Mouse (Mus musculus) liver, adult 2 months (tissue): ENCODE results near the gene Ccdc88c. TPM values are rescaled to one million over a fixed set of nuclear protein-coding genes. Genes with fewer than 3 reads are reported as not detected.

Experiments
- DNase-seq: peaks from one replicate; pipeline ENCODE4 v3.0.0-alpha.2; 2011; ENCODE audit warnings: low read depth, low spot score; ENCODE audit errors: extremely low read depth
- H3K27ac ChIP-seq: fragments of 200-500 bp; replicated peaks from 2 replicates; pipeline ENCODE4 v1.5.1; 2012; ENCODE audit warnings: low read depth, mild to moderate bottlenecking, control low read depth, inconsistent platforms, low read length; ENCODE audit not compliant: insufficient read depth
- H3K27me3 ChIP-seq: fragments of 200-500 bp; 2 replicates; pipeline ENCODE4 v1.6.1; 2012; ENCODE audit warnings: mild to moderate bottlenecking, moderate library complexity, low read length, inconsistent platforms; ENCODE audit not compliant: control insufficient read depth, insufficient read depth
- H3K36me3 ChIP-seq: fragments of 200-500 bp; 2 replicates; pipeline ENCODE4 v1.6.1; 2012; ENCODE audit warnings: low read length, inconsistent platforms; ENCODE audit not compliant: control insufficient read depth, insufficient read depth
- H3K4me1 ChIP-seq: fragments of 200-500 bp; 2 replicates; pipeline ENCODE4 v1.6.1; 2011; ENCODE audit warnings: low read length; ENCODE audit not compliant: control insufficient read depth, insufficient read depth
- H3K4me3 ChIP-seq: fragments of 200-500 bp; 2 replicates; pipeline ENCODE4 v1.5.1; 2011; ENCODE audit warnings: low read depth, mild to moderate bottlenecking, control low read depth, low read length, moderate library complexity; ENCODE audit not compliant: insufficient read depth
- H3K79me2 ChIP-seq: fragments of 200-500 bp; 2 replicates; pipeline ENCODE4 v1.6.1; 2012; ENCODE audit warnings: inconsistent platforms, mild to moderate bottlenecking, low read length, moderate library complexity; ENCODE audit not compliant: control insufficient read depth, insufficient read depth
- H3K9ac ChIP-seq: fragments of 200-500 bp; 2 replicates; pipeline ENCODE4 v1.6.1; 2012; ENCODE audit warnings: low read depth, mild to moderate bottlenecking, control low read depth, inconsistent platforms, low read length
- CTCF ChIP-seq: fragments of 200-500 bp; IDR thresholded peaks from 2 replicates; pipeline ENCODE4 v1.5.1; 2011; ENCODE audit warnings: low read depth, low read length, control low read depth
- POLR2A ChIP-seq: fragments of 200-500 bp; IDR thresholded peaks from 2 replicates; pipeline ENCODE4 v1.6.1; 2011; ENCODE audit warnings: low read length, control low read depth; ENCODE audit not compliant: insufficient read depth; ENCODE audit errors: extremely low read depth
- WGBS: fragments of 180-500 bp; shearing (Covaris S2); methylation state at CpG from one replicate; pipeline ENCODE4 v1.1.7; 2018; 5-methylcytosine and 5-hydroxymethylcytosine counted together
- polyA plus RNA-seq: library from polyadenylated mRNA; depleted of rRNA; stranded (reverse); fragments of >200 nt; gene quantifications from 2 replicates; pipeline ENCODE4 v1.2.3, GENCODE M21; 2012
- total RNA-seq: library from RNA; depleted of rRNA; stranded (reverse); fragments of >200 nt; gene quantifications from 2 replicates; pipeline ENCODE4 v1.2.3, GENCODE M21; 2014

Ccdc88c gene
- total and polyA plus RNA-seq, 2 experiments = 1.1 to 1.3 TPM

- 60% methylated on average over 6 of the region's 6 CpGs for WGBS
- Histone ChIP-seq H3K36me3 (no peaks in the 10 kb centered on the region), H3K27ac (no peak overlapping the region), H3K4me1 (no peaks in the 10 kb centered on the region), H3K9ac (no peak overlapping the region), H3K4me3 (no peak overlapping the region), H3K79me2 (no peaks in the 10 kb centered on the region), H3K27me3 (peaks cover 11% of the 10 kb centered on the region)
- TF ChIP-seq CTCF (no peak), POLR2A (no peak)
- DNase-seq = no peak
These were observed 127.5 kb downstream of the Ccdc88c start for GRCm38 (mm10) chr12:100901386-100901785.

GRCm38 (mm10) chr12:100900901-100901300 is 128.0 kb downstream of the Ccdc88c start:
- H3K4me1 ChIP-seq = no peaks in the 10 kb centered on the region
- no peak for DNase-seq
- TF ChIP-seq POLR2A (no peak), CTCF (no peak)
- H3K36me3 ChIP-seq = no peaks in the 10 kb centered on the region
- H3K27me3 ChIP-seq = peaks cover 11% of the 10 kb centered on the region
- H3K9ac ChIP-seq = no peak overlapping the region
- H3K27ac ChIP-seq = no peak overlapping the region
- WGBS = 70% methylated on average over 6 of the region's 6 CpGs
- no peaks in the 10 kb centered on the region for H3K79me2 ChIP-seq
- H3K4me3 ChIP-seq = no peak overlapping the region

- no peak overlapping the region for H3K27ac ChIP-seq
- TF ChIP-seq CTCF (no peak), POLR2A (no peak)
- H3K79me2 ChIP-seq = no peaks in the 10 kb centered on the region
- DNase-seq = no peak
- peaks cover 11% of the 10 kb centered on the region for H3K27me3 ChIP-seq
- H3K4me1 ChIP-seq = no peaks in the 10 kb centered on the region
- 3% methylated on average over 30 of the region's 30 CpGs for WGBS
- no peaks in the 10 kb centered on the region for H3K36me3 ChIP-seq
- peak overlapping the region; percentile 37; the same call in 1 of the 2 replicates for H3K4me3 ChIP-seq
- no peak overlapping the region for H3K9ac ChIP-seq
These were observed 129.7 kb downstream of the Ccdc88c start for GRCm38 (mm10) chr12:100899111-100899640.

- no peaks in the 10 kb centered on the region for H3K4me1 ChIP-seq
- peaks cover 11% of the 10 kb centered on the region for H3K27me3 ChIP-seq
- no peaks in the 10 kb centered on the region for H3K79me2 ChIP-seq
- H3K4me3 ChIP-seq = no peak overlapping the region
- no peak overlapping the region for H3K27ac ChIP-seq
- 53% methylated on average over 12 of the region's 12 CpGs for WGBS
- H3K9ac ChIP-seq = no peak overlapping the region
- DNase-seq = no peak
- TF ChIP-seq CTCF = no peak
- TF ChIP-seq POLR2A = no peak
- no peaks in the 10 kb centered on the region for H3K36me3 ChIP-seq
These were observed 130.9 kb downstream of the Ccdc88c start for GRCm38 (mm10) chr12:100897736-100898650.

- TF ChIP-seq POLR2A = no peak
- TF ChIP-seq CTCF = no peak
- no peak for DNase-seq
- Histone ChIP-seq H3K27ac (no peak overlapping the region), H3K27me3 (peaks cover 11% of the 10 kb centered on the region), H3K36me3 (no peaks in the 10 kb centered on the region), H3K4me3 (no peak overlapping the region), H3K4me1 (no peaks in the 10 kb centered on the region), H3K9ac (no peak overlapping the region), H3K79me2 (no peaks in the 10 kb centered on the region)
- 40% methylated on average over 3 of the region's 3 CpGs for WGBS
These were observed 132.2 kb downstream of the Ccdc88c start for GRCm38 (mm10) chr12:100896661-100897060.

- no peaks in the 10 kb centered on the region for H3K36me3 ChIP-seq
- H3K27ac ChIP-seq = no peak overlapping the region
- H3K9ac ChIP-seq = no peak overlapping the region
- H3K4me3 ChIP-seq = no peak overlapping the region
- H3K4me1 ChIP-seq = no peaks in the 10 kb centered on the region
- no peaks in the 10 kb centered on the region for H3K79me2 ChIP-seq
- TF ChIP-seq CTCF = no peak
- TF ChIP-seq POLR2A = no peak
- no peak for DNase-seq
- 6% methylated on average over 2 of the region's 2 CpGs for whole genome bisulfite sequencing
- H3K27me3 ChIP-seq = peaks cover 11% of the 10 kb centered on the region
These were observed 133.4 kb downstream of the Ccdc88c start for GRCm38 (mm10) chr12:100895504-100895903.
